Mouse (Mus musculus) ovary, postnatal 10 days (tissue): ENCODE results near the gene Kcna10.

Experiments
- DNase-seq: peaks from one replicate; pipeline ENCODE4 v3.0.0; 2022; ENCODE audit warnings: low spot score

Kcna10 gene

GRCm38 (mm10) chr3:107182756-107183155, at the start of gene Kcna10:
TSS of gene Kcna10 (plus strand) at chr3:107183056.
- DNase-seq = no peak

GRCm38 (mm10) chr3:107134457-107134856, 48.4 kb upstream of the Kcna10 start:
- no peak for DNase-seq

GRCm38 (mm10) chr3:107147126-107147525, 35.7 kb upstream of the Kcna10 start:
- DNase-seq = no peak

- peak; percentile 11 for DNase-seq
These were observed 33.9 kb upstream of the Kcna10 start for GRCm38 (mm10) chr3:107149006-107149405.

- no peak for DNase-seq
These were observed 32.4 kb upstream of the Kcna10 start for GRCm38 (mm10) chr3:107150469-107150868.

- DNase-seq = no peak
These were observed 31.9 kb upstream of the Kcna10 start for GRCm38 (mm10) chr3:107150872-107151540.

- no peak for DNase-seq
These were observed 28.8 kb upstream of the Kcna10 start for GRCm38 (mm10) chr3:107153772-107154655.

- DNase-seq = no peak
These were observed 24.0 kb upstream of the Kcna10 start for GRCm38 (mm10) chr3:107158856-107159255.

- DNase-seq = no peak
These were observed 23.4 kb upstream of the Kcna10 start for GRCm38 (mm10) chr3:107159418-107159817.

GRCm38 (mm10) chr3:107159859-107160324, 23.0 kb upstream of the Kcna10 start:
- DNase-seq = no peak

GRCm38 (mm10) chr3:107162741-107163140, 20.1 kb upstream of the Kcna10 start:
- DNase-seq = no peak

- DNase-seq = no peak
These were observed 13.3 kb upstream of the Kcna10 start for GRCm38 (mm10) chr3:107169552-107169951.

GRCm38 (mm10) chr3:107171964-107172363, 10.9 kb upstream of the Kcna10 start:
- no peak for DNase-seq

- DNase-seq = no peak
These were observed 10.3 kb upstream of the Kcna10 start for GRCm38 (mm10) chr3:107172556-107172955.

- DNase-seq = no peak
These were observed 7.4 kb upstream of the Kcna10 start for GRCm38 (mm10) chr3:107175486-107175885.

- DNase-seq = no peak
These were observed 6.4 kb upstream of the Kcna10 start for GRCm38 (mm10) chr3:107176501-107176900.

- no peak for DNase-seq
These were observed 2.0 kb upstream of the Kcna10 start for GRCm38 (mm10) chr3:107180860-107181259.

- no peak for DNase-seq
These were observed 322 bp downstream of the Kcna10 start for GRCm38 (mm10) chr3:107183178-107183577.

- DNase-seq = no peak
These were observed 2.7 kb downstream of the Kcna10 start for GRCm38 (mm10) chr3:107185597-107185996.

GRCm38 (mm10) chr3:107187022-107187421, 4.2 kb downstream of the Kcna10 start:
- DNase-seq = no peak

- DNase-seq = no peak
These were observed 5.5 kb downstream of the Kcna10 start for GRCm38 (mm10) chr3:107188226-107188899.
